Mouse (Mus musculus): Measurements from ENCODE around the gene Ptov1. TPM values are rescaled to one million over a fixed set of nuclear protein-coding genes. Genes with fewer than 3 reads are reported as not detected.

Gene Ptov1
- total RNA-seq, 4 experiments from 2014 or later, result 178 to 199 (median 189) TPM

GRCm38 (mm10) chr7:44839491-44840191 lies 29.9 kb downstream of the Ptov1 start:
- DNase-seq (ENCODE audit: low spot score), result no peak

- no peak for DNase-seq (ENCODE audit: low spot score)
Observed at GRCm38 (mm10) chr7:44839171-44839490, 30.5 kb downstream of the Ptov1 start.

- DNase-seq (ENCODE audit: low spot score), result no peak
Observed at GRCm38 (mm10) chr7:44838073-44838472, 31.5 kb downstream of the Ptov1 start.

GRCm38 (mm10) chr7:44836423-44837053 lies 33.0 kb downstream of the Ptov1 start:
- DNase-seq (ENCODE audit: low spot score), result no peak

- DNase-seq (ENCODE audit: low spot score), result no peak
Observed at GRCm38 (mm10) chr7:44836016-44836404, 33.6 kb downstream of the Ptov1 start.

- DNase-seq (ENCODE audit: low spot score), result no peak
Observed at GRCm38 (mm10) chr7:44835373-44836015, 34.1 kb downstream of the Ptov1 start.

GRCm38 (mm10) chr7:44832763-44833162 lies 36.8 kb downstream of the Ptov1 start:
- no peak for DNase-seq (ENCODE audit: low spot score)

- DNase-seq (ENCODE audit: low spot score), result no peak
Observed at GRCm38 (mm10) chr7:44828706-44829105, 40.9 kb downstream of the Ptov1 start.

GRCm38 (mm10) chr7:44826771-44827170 lies 42.8 kb downstream of the Ptov1 start:
- no peak for DNase-seq (ENCODE audit: low spot score)

- peak; percentile 82 for DNase-seq (ENCODE audit: low spot score)
Observed at GRCm38 (mm10) chr7:44824872-44825271, 44.7 kb downstream of the Ptov1 start.

GRCm38 (mm10) chr7:44823409-44823808 lies 46.2 kb downstream of the Ptov1 start:
- no peak for DNase-seq (ENCODE audit: low spot score)

- DNase-seq (ENCODE audit: low spot score), result no peak
Observed at GRCm38 (mm10) chr7:44821666-44822448, 47.7 kb downstream of the Ptov1 start.

- DNase-seq (ENCODE audit: low spot score), result no peak
Observed at GRCm38 (mm10) chr7:44820525-44820924, 49.1 kb downstream of the Ptov1 start.

GRCm38 (mm10) chr7:44819863-44820262 lies 49.7 kb downstream of the Ptov1 start:
- DNase-seq (ENCODE audit: low spot score), result no peak

GRCm38 (mm10) chr7:44819391-44819790 lies 50.2 kb downstream of the Ptov1 start:
- no peak for DNase-seq (ENCODE audit: low spot score)

GRCm38 (mm10) chr7:44818751-44819235 lies 50.8 kb downstream of the Ptov1 start:
- DNase-seq (ENCODE audit: low spot score), result peak; percentile 62

GRCm38 (mm10) chr7:44818164-44818563 lies 51.4 kb downstream of the Ptov1 start:
- DNase-seq (ENCODE audit: low spot score), result no peak

GRCm38 (mm10) chr7:44817441-44817840 lies 52.1 kb downstream of the Ptov1 start:
- DNase-seq (ENCODE audit: low spot score), result no peak

- peak; percentile 46 for DNase-seq (ENCODE audit: low spot score)
Observed at GRCm38 (mm10) chr7:44816470-44817021, 53.0 kb downstream of the Ptov1 start, which contains the start of gene Atf5. Gene Atf5 (minus strand): TSS chr7:44816658.

- peak; percentile 98 for DNase-seq (ENCODE audit: low spot score)
Observed at GRCm38 (mm10) chr7:44815721-44816469, 53.7 kb downstream of the Ptov1 start, which contains the start of the genes Nup62 and Il4i1. Gene Nup62 (plus strand): TSS chr7:44816088. Gene Il4i1 (plus strand): TSS chr7:44816387.
